Mouse (Mus musculus) 3T3-L1 (cell line): ENCODE data around the gene Itgb2.

Source experiments
- DNase-seq: peaks from one replicate; pipeline ENCODE4 v3.0.0-alpha.2; 2015; ENCODE audit warnings: low read depth, low spot score

The Itgb2 gene

GRCm38 (mm10) chr10:77550874-77551273 is 20.8 kb downstream of the Itgb2 start:
- no peak for DNase-seq

GRCm38 (mm10) chr10:77552162-77552561 is 22.1 kb downstream of the Itgb2 start:
- DNase-seq = no peak

GRCm38 (mm10) chr10:77553285-77553684 is 23.2 kb downstream of the Itgb2 start:
- DNase-seq = no peak

GRCm38 (mm10) chr10:77554918-77555317 is 24.9 kb downstream of the Itgb2 start:
- no peak for DNase-seq

GRCm38 (mm10) chr10:77556631-77557030 is 26.6 kb downstream of the Itgb2 start:
- DNase-seq = no peak

- peak; percentile 59 for DNase-seq
These were observed 27.6 kb downstream of the Itgb2 start for GRCm38 (mm10) chr10:77557641-77558040.

- DNase-seq = no peak
These were observed 30.0 kb downstream of the Itgb2 start for GRCm38 (mm10) chr10:77560090-77560489.

- DNase-seq = no peak
These were observed 30.8 kb downstream of the Itgb2 start for GRCm38 (mm10) chr10:77560830-77561229.

GRCm38 (mm10) chr10:77561508-77561907 is 31.5 kb downstream of the Itgb2 start:
- no peak for DNase-seq

GRCm38 (mm10) chr10:77565005-77565404 is 35.0 kb downstream of the Itgb2 start:
- no peak for DNase-seq

- DNase-seq = peak; percentile 71
These were observed 36.6 kb downstream of the Itgb2 start for GRCm38 (mm10) chr10:77566651-77567050.

GRCm38 (mm10) chr10:77569481-77569880 is 39.4 kb downstream of the Itgb2 start:
- no peak for DNase-seq

GRCm38 (mm10) chr10:77569973-77570658 is 40.1 kb downstream of the Itgb2 start:
- DNase-seq = peak; percentile 94

GRCm38 (mm10) chr10:77572225-77572624 is 42.2 kb downstream of the Itgb2 start:
- DNase-seq = peak; percentile 19

- no peak for DNase-seq
These were observed 43.1 kb downstream of the Itgb2 start for GRCm38 (mm10) chr10:77573162-77573561.

- no peak for DNase-seq
These were observed 50.2 kb downstream of the Itgb2 start for GRCm38 (mm10) chr10:77580027-77580920.

GRCm38 (mm10) chr10:77581023-77581407 is 51.0 kb downstream of the Itgb2 start:
- DNase-seq = no peak

GRCm38 (mm10) chr10:77581408-77582284 is 51.6 kb downstream of the Itgb2 start, which contains the start of gene Pttg1ip:
Gene Pttg1ip, plus strand, starts transcription at chr10:77581720.
- peak; percentile 97 for DNase-seq

- no peak for DNase-seq
These were observed 52.2 kb downstream of the Itgb2 start for GRCm38 (mm10) chr10:77582285-77582618.

GRCm38 (mm10) chr10:77583795-77584422 is 53.9 kb downstream of the Itgb2 start:
- DNase-seq = peak; percentile 67

GRCm38 (mm10) chr10:77586637-77587036 is 56.6 kb downstream of the Itgb2 start:
- DNase-seq = no peak
